Mouse (Mus musculus) MEL (cell line): ENCODE results near the gene Rgs11.

Source experiments
- GABPA ChIP-seq: IDR thresholded peaks from 2 replicates; pipeline ENCODE4 v1.6.1; 2012; ENCODE audit warnings: low read depth, mild to moderate bottlenecking, inconsistent platforms, low read length, improper control_type of control experiment, moderate library complexity
- GATA1 ChIP-seq: IDR thresholded peaks from 2 replicates; pipeline ENCODE4 v1.6.1; 2011; ENCODE audit warnings: low read depth, low read length, improper control_type of control experiment
- TAL1 ChIP-seq: IDR thresholded peaks from 2 replicates; pipeline ENCODE4 v1.6.1; 2012; ENCODE audit warnings: mild to moderate bottlenecking, inconsistent platforms, low read length, moderate library complexity, mixed read lengths
- USF2 ChIP-seq, 2 experiments: IDR thresholded peaks; 2 replicates each; pipeline ENCODE4 v1.6.1; 2011 to 2012; ENCODE audit warnings: improper control_type of control experiment in 2 of 2, low read length in 2 of 2, borderline replicate concordance in 1 of 2, inconsistent platforms in 1 of 2, low read depth in 1 of 2, mild to moderate bottlenecking in 1 of 2; ENCODE audit not compliant: insufficient read depth in 1 of 2

- TF ChIP-seq GABPA: no peak
- no peak for TF ChIP-seq TAL1
- TF ChIP-seq GATA1: no peak
- no peak for TF ChIP-seq USF2 (IDR thresholded peaks at IDR 0.05; ENCODE audit: borderline replicate concordance in 1 of 2, insufficient read depth in 1 of 2, low read depth in 1 of 2, low read length in 2 of 2)
These were observed 31.6 kb downstream of the Rgs11 start for GRCm38 (mm10) chr17:26234386-26234785.
